Mouse (Mus musculus): ENCODE measurements around the gene Tspear. TPM values are rescaled to one million over a fixed set of nuclear protein-coding genes. Genes with fewer than 3 reads are reported as not detected.

The Tspear gene
- 0.07 and 0.10 TPM in 2 replicates for polyA plus RNA-seq (2015; fragmentation: Nextera tagmentation; extraction: Ambion mirVana)

DNA sequence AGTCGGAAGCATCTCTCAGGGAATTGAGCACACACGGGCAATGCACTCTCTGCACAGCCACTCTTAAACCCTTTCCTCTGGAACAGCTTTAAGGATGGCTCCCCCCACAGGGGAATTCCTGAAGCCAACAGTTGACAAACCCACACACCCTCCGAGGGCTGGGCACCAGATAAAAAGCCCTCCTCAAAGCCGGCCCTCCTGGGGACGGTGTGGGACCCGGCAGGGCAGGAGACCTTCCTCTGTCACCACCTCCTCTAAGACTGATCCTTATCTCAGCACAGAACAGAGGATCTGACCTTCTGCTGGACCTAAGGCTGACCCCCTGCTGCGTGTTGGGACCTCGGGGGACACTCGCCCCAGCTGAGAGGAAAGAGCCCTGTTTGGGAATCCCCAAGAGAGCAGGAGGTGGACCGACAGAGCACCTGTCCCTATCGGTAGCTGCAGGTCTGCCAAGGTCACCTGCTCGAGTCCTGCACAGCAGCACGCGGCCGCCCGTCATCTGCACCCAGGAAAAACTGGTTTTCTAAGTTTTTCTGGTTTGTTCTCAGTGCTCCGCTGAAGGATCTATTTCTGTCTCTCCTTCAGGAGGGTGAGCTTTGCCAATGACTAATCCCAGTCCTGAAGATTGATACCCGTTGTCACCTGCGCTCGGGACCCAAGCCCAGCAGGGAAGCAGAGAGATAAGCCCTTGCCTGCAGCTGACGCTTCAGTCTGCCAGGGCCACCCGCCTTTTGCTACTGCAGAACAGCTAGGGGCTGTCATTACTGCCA lies at the start of gene Tspear:
Gene Tspear (plus strand): TSS at position 675 of the 770 bp plus-strand sequence.
- no peak within 1 kb of the TSS for H3K9ac ChIP-seq
- H3K27ac ChIP-seq, result no peak within 1 kb of the TSS
- WGBS (ENCODE audit: insufficient replicate concordance), result 6% methylated on average over 22 of the region's 22 CpGs
- no peak within 1 kb of the TSS for H3K4me3 ChIP-seq (replicated peaks)
- H3K9me3 ChIP-seq (replicated peaks), result no peaks in the 10 kb centered on the region
- no peaks in the 10 kb centered on the region for H3K4me1 ChIP-seq (replicated peaks)
- H3K4me2 ChIP-seq, result no peak within 1 kb of the TSS
- no peaks in the 10 kb centered on the region for H3K36me3 ChIP-seq
- DNase-seq (no peak), ATAC-seq (ENCODE audit: low read depth) (no peak)
- H3K27me3 ChIP-seq, result peaks cover 87% of the 10 kb centered on the region

- H3K9me3 ChIP-seq (replicated peaks), result no peaks in the 10 kb centered on the region
- H3K4me2 ChIP-seq, result no peak overlapping the region
- DNase-seq (no peak), ATAC-seq (ENCODE audit: low read depth) (no peak)
- H3K9ac ChIP-seq, result no peak overlapping the region
- no peak overlapping the region for H3K4me3 ChIP-seq (replicated peaks)
- no peak overlapping the region for H3K27ac ChIP-seq
- H3K27me3 ChIP-seq, result no peaks in the 10 kb centered on the region
- WGBS (ENCODE audit: insufficient replicate concordance), result 83% methylated on average over 6 of the region's 6 CpGs
- peaks cover 23% of the 10 kb centered on the region for H3K4me1 ChIP-seq (replicated peaks)
- peaks cover 89% of the 10 kb centered on the region for H3K36me3 ChIP-seq
Observed at GRCm38 (mm10) chr10:77638956-77639355, 47.4 kb upstream of the Tspear start.

DNA sequence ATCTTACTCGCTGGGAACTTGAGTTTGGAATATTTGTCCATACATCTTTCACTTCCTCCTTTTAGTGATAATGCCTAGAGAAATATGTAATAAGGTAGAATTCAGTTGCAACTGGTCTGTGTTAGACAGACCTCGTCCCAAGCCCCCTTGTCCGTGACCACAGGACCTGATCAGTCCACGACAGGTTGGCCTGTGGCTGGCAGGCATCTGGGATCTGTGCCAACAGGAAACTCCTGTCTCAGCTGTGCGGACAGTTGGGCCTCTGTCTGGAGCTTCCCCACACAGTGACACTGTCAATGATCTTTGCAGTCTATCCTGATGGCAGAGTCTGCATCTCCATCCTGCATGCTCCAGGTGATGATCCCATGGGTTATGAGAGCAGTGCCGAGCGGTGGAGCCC lies 43.2 kb upstream of the Tspear start:
- 67% methylated on average over 7 of the region's 7 CpGs for WGBS (ENCODE audit: insufficient replicate concordance)
- no peak overlapping the region for H3K4me3 ChIP-seq (replicated peaks)
- no peak overlapping the region for H3K9ac ChIP-seq
- H3K27ac ChIP-seq, result no peak overlapping the region
- H3K9me3 ChIP-seq (replicated peaks), result no peaks in the 10 kb centered on the region
- DNase-seq (no peak), ATAC-seq (ENCODE audit: low read depth) (no peak)
- H3K36me3 ChIP-seq, result peaks cover 80% of the 10 kb centered on the region
- H3K4me2 ChIP-seq, result no peak overlapping the region
- no peaks in the 10 kb centered on the region for H3K27me3 ChIP-seq
- H3K4me1 ChIP-seq (replicated peaks), result 0 out of 2 replicates have a peak, but pooled peaks cover 5% of the 10 kb centered on the region

DNA sequence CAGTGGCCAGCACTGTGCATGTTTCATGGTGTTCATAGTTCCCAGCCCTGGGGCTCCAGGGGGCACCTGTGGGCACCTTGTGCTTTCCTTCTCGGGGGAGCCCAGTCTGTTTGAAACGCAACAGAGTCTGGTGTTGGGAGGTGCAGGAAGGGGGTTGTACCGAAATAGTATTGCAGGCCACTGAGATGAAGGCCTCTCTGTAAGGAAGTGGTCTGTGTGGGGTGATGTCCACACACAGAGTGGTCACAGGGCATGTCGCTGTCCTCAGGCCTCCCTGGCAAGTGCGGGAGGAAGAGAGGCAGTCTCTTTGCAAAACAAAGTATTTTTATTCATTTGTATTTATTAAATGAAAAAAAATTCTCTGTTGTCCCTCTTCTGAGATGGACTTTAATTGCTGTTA lies 40.8 kb upstream of the Tspear start:
- Histone ChIP-seq H3K27ac (no peak overlapping the region), H3K4me3 (replicated peaks) (no peak overlapping the region), H3K9ac (no peak overlapping the region), H3K9me3 (replicated peaks) (no peaks in the 10 kb centered on the region), H3K4me1 (replicated peaks) (no peaks in the 10 kb centered on the region), H3K4me2 (no peak overlapping the region), H3K36me3 (peaks cover 60% of the 10 kb centered on the region), H3K27me3 (no peaks in the 10 kb centered on the region)
- DNase-seq, result no peak
- 73% methylated on average over 5 of the region's 5 CpGs for WGBS (ENCODE audit: insufficient replicate concordance)
- ATAC-seq (ENCODE audit: low read depth), result no peak

DNA sequence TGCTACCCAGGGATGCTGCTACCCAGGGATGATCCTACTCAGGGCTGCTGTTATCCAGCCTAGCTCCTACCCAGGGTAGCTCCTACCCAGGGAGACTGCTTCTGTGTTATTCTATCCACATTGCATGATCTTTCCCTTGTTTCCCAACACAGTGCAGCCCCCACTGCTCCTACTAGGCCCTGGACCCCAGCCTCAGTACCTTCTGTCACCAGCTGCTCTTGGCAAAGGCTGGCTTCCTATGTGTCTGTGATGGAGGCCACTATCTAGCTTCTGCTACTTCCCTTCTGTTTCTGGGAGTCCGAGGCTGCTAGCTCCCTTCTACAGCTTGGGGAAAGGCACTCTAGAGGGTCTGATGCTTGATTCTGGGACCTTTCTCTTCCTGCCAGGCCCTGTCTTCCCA lies 38.9 kb upstream of the Tspear start:
- Histone ChIP-seq H3K9ac (no peak overlapping the region), H3K4me2 (no peak overlapping the region), H3K36me3 (peaks cover 43% of the 10 kb centered on the region), H3K27me3 (no peaks in the 10 kb centered on the region), H3K4me1 (replicated peaks) (no peaks in the 10 kb centered on the region), H3K9me3 (replicated peaks) (no peaks in the 10 kb centered on the region), H3K27ac (no peak overlapping the region), H3K4me3 (replicated peaks) (no peak overlapping the region)
- ATAC-seq (ENCODE audit: low read depth), result no peak
- WGBS (ENCODE audit: insufficient replicate concordance), result 12% methylated on average over 1 of the region's 1 CpGs
- no peak for DNase-seq

GRCm38 (mm10) chr10:77647901-77648300 lies 38.5 kb upstream of the Tspear start:
- no peak overlapping the region for H3K9ac ChIP-seq
- no peak overlapping the region for H3K27ac ChIP-seq
- ATAC-seq (ENCODE audit: low read depth), result no peak
- no peak for DNase-seq
- no peak overlapping the region for H3K4me2 ChIP-seq
- H3K27me3 ChIP-seq, result no peaks in the 10 kb centered on the region
- H3K4me1 ChIP-seq (replicated peaks), result no peaks in the 10 kb centered on the region
- WGBS (ENCODE audit: insufficient replicate concordance), result 72% methylated on average over 8 of the region's 8 CpGs
- no peaks in the 10 kb centered on the region for H3K9me3 ChIP-seq (replicated peaks)
- H3K36me3 ChIP-seq, result peaks cover 40% of the 10 kb centered on the region
- no peak overlapping the region for H3K4me3 ChIP-seq (replicated peaks)

DNA sequence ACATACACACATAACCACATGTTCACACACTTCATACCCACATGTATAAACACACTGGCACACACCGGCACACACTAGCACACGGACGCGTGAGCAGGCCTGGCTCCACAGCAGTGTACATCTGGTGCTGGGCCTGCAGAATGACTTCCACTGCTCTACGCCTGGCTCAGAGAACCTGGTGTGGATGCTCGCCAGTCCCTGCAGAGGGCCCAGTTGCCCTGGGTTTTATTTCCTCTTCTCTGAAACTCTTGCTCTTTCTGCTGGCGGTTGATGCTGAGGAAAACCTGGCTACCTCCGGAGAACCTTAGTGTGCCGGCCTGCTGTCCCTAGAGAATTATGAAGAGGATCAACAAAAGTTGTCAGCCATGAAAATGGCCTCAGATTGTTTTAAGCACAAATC lies 34.3 kb upstream of the Tspear start:
- Histone ChIP-seq H3K27me3 (no peaks in the 10 kb centered on the region), H3K9ac (no peak overlapping the region), H3K9me3 (replicated peaks) (no peaks in the 10 kb centered on the region), H3K4me2 (no peak overlapping the region), H3K36me3 (no peaks in the 10 kb centered on the region), H3K27ac (no peak overlapping the region), H3K4me1 (replicated peaks) (no peaks in the 10 kb centered on the region), H3K4me3 (replicated peaks) (no peak overlapping the region)
- DNase-seq (no peak), ATAC-seq (ENCODE audit: low read depth) (no peak)
- WGBS (ENCODE audit: insufficient replicate concordance), result 82% methylated on average over 9 of the region's 9 CpGs

DNA sequence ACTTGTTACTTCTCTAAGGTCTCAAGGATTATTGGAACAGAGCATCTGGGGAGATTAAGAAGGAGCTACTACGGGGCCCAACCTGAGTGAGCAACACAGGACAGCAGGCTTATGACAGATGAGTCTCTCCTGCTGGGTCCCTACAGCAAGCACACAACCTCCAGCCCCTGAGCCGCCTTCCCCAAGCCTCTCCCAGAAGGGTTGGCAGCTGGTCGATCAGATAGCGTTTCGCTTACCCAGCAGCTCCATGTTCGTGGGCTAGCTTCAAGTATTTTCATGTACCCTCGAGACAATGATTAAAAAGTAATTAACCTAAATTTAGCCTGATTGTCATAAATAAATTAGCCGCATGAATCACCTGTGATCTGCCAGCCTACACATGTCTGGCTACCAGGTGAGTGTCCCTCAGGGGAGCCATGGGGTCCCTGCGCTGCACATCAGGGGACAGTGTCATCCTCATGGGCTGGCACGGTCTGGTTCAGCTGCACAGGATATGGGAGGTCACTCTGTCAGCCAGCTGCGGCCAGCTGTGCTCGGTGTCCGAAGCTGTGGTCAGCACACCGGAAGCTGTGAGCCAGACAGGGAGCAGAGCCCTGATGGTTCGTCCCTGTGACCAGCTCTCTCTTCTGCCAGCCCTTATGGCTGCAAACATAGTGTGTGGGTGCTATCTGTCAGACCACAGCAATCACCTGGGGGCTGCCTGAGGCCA lies 27.9 kb upstream of the Tspear start:
- H3K4me1 ChIP-seq (replicated peaks), result no peaks in the 10 kb centered on the region
- no peaks in the 10 kb centered on the region for H3K9me3 ChIP-seq (replicated peaks)
- no peak for DNase-seq
- H3K4me3 ChIP-seq (replicated peaks), result no peak overlapping the region
- H3K27me3 ChIP-seq, result peaks cover 4% of the 10 kb centered on the region; the same call in 1 of the 2 replicates
- ATAC-seq (ENCODE audit: low read depth), result no peak
- WGBS (ENCODE audit: insufficient replicate concordance), result 46% methylated on average over 15 of the region's 15 CpGs
- no peak overlapping the region for H3K27ac ChIP-seq
- H3K4me2 ChIP-seq, result no peak overlapping the region
- H3K36me3 ChIP-seq, result no peaks in the 10 kb centered on the region
- H3K9ac ChIP-seq, result no peak overlapping the region

GRCm38 (mm10) chr10:77663949-77664665 lies 22.3 kb upstream of the Tspear start:
- H3K9ac ChIP-seq, result no peak overlapping the region
- WGBS (ENCODE audit: insufficient replicate concordance), result 39% methylated on average over 43 of the region's 43 CpGs
- no peaks in the 10 kb centered on the region for H3K36me3 ChIP-seq
- no peak for DNase-seq
- no peaks in the 10 kb centered on the region for H3K4me1 ChIP-seq (replicated peaks)
- H3K4me2 ChIP-seq, result no peak overlapping the region
- H3K27me3 ChIP-seq, result peaks cover 31% of the 10 kb centered on the region
- no peak overlapping the region for H3K27ac ChIP-seq
- H3K9me3 ChIP-seq (replicated peaks), result no peaks in the 10 kb centered on the region
- H3K4me3 ChIP-seq (replicated peaks), result no peak overlapping the region
- ATAC-seq (ENCODE audit: low read depth), result no peak

- WGBS (ENCODE audit: insufficient replicate concordance), result 75% methylated on average over 8 of the region's 8 CpGs
- Histone ChIP-seq H3K4me1 (replicated peaks) (peaks cover 14% of the 10 kb centered on the region), H3K9ac (no peak overlapping the region), H3K4me3 (replicated peaks) (no peak overlapping the region), H3K27me3 (peaks cover 31% of the 10 kb centered on the region), H3K9me3 (replicated peaks) (no peaks in the 10 kb centered on the region), H3K36me3 (no peaks in the 10 kb centered on the region), H3K27ac (no peak overlapping the region), H3K4me2 (no peak overlapping the region)
- DNase-seq (no peak), ATAC-seq (ENCODE audit: low read depth) (no peak)
Observed at GRCm38 (mm10) chr10:77666342-77666741, 20.0 kb upstream of the Tspear start.

DNA sequence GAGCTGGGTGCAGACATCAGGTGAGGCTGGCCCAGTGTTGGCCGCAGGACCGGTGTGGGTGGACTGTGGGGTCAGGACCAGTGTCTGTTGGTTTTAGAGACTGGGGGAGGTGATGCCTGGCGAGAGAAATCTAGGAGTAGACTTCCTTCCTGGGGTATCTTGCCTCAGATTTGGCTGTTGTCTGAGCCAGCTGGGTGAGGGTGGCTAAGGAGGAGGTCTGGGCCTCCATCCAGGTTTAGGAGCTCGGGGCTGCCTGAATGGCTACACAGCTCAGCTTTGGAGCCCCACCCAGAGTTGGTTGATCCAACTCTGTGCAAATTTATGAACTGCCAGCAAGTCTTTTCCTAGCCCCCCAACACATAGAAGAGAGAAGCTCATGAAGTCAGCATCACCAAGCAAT lies 19.0 kb upstream of the Tspear start:
- no peak overlapping the region for H3K9ac ChIP-seq
- H3K36me3 ChIP-seq, result no peaks in the 10 kb centered on the region
- DNase-seq, result no peak
- H3K27ac ChIP-seq, result no peak overlapping the region
- 61% methylated on average over 4 of the region's 4 CpGs for WGBS (ENCODE audit: insufficient replicate concordance)
- H3K27me3 ChIP-seq, result peaks cover 29% of the 10 kb centered on the region
- H3K4me3 ChIP-seq (replicated peaks), result no peak overlapping the region
- peaks cover 25% of the 10 kb centered on the region for H3K4me1 ChIP-seq (replicated peaks)
- H3K9me3 ChIP-seq (replicated peaks), result no peaks in the 10 kb centered on the region
- ATAC-seq (ENCODE audit: low read depth), result no peak
- H3K4me2 ChIP-seq, result no peak overlapping the region
